Mouse (Mus musculus): ENCODE data around the gene Spata48.

- TF ChIP-seq POLR2A (IDR thresholded peaks at IDR 0.05; ENCODE audit: control insufficient read depth, extremely low read depth, insufficient read depth, low read length, poor library complexity) (no peak), CTCF (IDR thresholded peaks at IDR 0.05; ENCODE audit: borderline replicate concordance, control insufficient read depth, extremely low read depth, insufficient read depth, low read length, poor library complexity) (no peak)
Observed at GRCm38 (mm10) chr11:11455037-11455436, 6.9 kb upstream of the Spata48 start.

Data from thymus, adult 2 months (tissue).